Mouse (Mus musculus) brain, embryonic 14.5 days (tissue): ENCODE data around the gene Zfp940.

Experiments used
- CTCF ChIP-seq: fragments of 200-500 bp; IDR thresholded peaks from 2 replicates; pipeline ENCODE4 v1.5.1; 2012; ENCODE audit warnings: inconsistent platforms, mild to moderate bottlenecking, moderate library complexity, borderline replicate concordance; ENCODE audit not compliant: insufficient read depth, insufficient read length; ENCODE audit errors: extremely low read depth
- POLR2A ChIP-seq: fragments of 200-500 bp; IDR thresholded peaks from 2 replicates; pipeline ENCODE4 v1.6.1; 2012; ENCODE audit warnings: mild to moderate bottlenecking, inconsistent platforms, borderline replicate concordance; ENCODE audit not compliant: poor library complexity, insufficient read depth, insufficient read length, severe bottlenecking; ENCODE audit errors: extremely low read depth

DNA sequence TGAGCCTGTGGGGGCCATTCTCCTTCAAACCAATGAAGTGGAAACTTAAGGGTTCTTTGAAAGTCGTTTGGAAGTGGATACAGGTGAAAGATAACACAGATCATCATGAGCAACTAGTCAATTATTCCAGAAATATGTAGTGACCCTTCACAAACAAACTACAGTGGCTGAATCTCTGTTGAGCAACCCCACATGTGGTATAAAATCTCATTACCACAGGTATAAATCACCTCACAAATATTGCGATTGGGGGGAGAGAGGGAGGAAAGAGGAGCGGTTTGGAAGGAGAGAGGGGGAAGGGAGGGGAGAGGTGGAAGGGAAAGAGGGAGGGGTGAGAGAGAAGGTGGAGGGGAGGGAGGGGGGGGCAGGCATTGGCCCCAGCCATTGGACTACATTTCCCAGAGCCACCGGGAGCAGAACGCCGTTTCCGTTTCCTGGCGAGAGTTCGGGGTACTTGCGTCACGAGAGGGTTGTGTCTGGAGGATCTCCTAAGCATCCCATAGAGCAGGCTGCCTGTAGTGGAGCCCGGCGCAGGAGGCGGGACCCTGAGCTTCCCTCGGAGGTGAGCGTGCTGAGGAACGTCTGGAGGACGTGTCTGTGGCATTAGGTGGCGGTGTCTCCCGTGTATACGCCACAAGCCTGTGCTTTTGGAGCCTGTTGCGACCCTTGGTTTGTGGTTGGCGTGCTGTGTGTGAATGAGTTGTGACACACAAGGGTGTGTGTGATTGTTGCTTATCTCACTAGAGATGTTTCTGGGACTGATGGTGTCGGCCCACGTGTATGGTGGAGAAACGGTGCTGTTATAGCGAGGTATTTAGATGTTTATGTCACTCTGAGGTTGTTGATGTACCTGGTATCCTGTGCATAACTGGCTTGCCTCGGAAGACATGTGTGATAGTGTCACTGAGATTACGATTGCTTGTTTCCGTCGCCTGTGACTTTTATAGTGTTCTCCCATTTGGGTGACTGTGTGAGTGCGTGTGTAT, 6.4 kb upstream of the Zfp940 start, which contains the start of gene Zfp420:
- no peak for TF ChIP-seq CTCF
- TF ChIP-seq POLR2A = peak; percentile 51; the same call in 1 of the 2 replicates
